Mouse (Mus musculus): ENCODE data around the gene Snx15.

DNA sequence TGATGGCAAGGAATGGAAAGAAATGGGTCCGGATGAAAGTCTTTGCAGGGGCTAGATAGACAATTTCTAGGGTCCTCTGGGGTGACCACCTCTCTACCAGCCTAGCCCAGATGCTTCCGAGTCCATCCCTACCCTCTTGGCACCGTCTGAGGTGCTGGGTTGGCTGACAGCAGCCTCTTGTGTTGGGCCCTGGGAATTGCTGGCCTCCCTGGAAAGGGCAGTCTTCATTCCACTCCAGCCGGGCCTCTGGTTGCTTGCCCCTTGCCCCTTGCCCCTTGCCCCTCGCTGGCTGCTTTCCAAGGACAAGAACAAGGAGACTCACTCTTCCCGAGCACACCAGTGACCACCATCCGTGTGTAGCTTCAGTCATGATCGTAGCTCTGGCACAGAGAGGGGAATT, 28.3 kb upstream of the Snx15 start:
- TF ChIP-seq POLR2A (IDR thresholded peaks at IDR 0.05; ENCODE audit: borderline replicate concordance, extremely low read depth, insufficient read depth, insufficient read length, poor library complexity, severe bottlenecking), result no peak
- TF ChIP-seq CTCF (IDR thresholded peaks at IDR 0.05; ENCODE audit: borderline replicate concordance, extremely low read depth, insufficient read depth, insufficient read length), result 0 out of 2 replicates have a peak, but pooled peaks have one; percentile 4
